Mouse (Mus musculus) skeletal muscle tissue, postnatal 0 days (tissue): Measurements from ENCODE around the gene Lipe. TPM values are rescaled to one million over a fixed set of nuclear protein-coding genes. Genes with fewer than 3 reads are reported as not detected.

ENCODE experiments used
- polyA plus RNA-seq: library from polyadenylated mRNA; unstranded; fragments of >200 nt; fragmentation: Nextera tagmentation; extraction: Ambion mirVana; gene quantifications from 2 replicates; pipeline ENCODE4 v1.2.1, GENCODE M21; 2015

Lipe gene
- 20.7 and 82.3 TPM in 2 replicates for polyA plus RNA-seq

GRCm38 (mm10) chr7:25398610-25399009 lies at the start of gene Lipe:
Lipe (minus strand) TSS chr7:25398710.

GRCm38 (mm10) chr7:25412833-25413441 lies 14.4 kb upstream of the Lipe start, which contains the start of gene Cxcl17:
Cxcl17 (minus strand) TSS chr7:25412886.

GRCm38 (mm10) chr7:25369058-25369749 lies 29.3 kb downstream of the Lipe start, which contains the start of gene Cnfn:
Cnfn (minus strand) TSS chr7:25369724.

Other genes starting within 250 kb of the Lipe start
- 0.42 and 0.46 TPM in 2 replicates for gene Pou2f2, start 219.0 kb downstream of the Lipe start, polyA plus RNA-seq
- gene Dedd2, start 178.1 kb downstream of the Lipe start, polyA plus RNA-seq = 6.5 and 7.9 TPM in 2 replicates
- gene Zfp526, start 177.3 kb downstream of the Lipe start, polyA plus RNA-seq = 1.4 and 1.8 TPM in 2 replicates
- 6.6 and 8.2 TPM in 2 replicates for gene Gsk3a, start 160.9 kb downstream of the Lipe start, polyA plus RNA-seq
- 5.6 and 8.0 TPM in 2 replicates for gene Erf, start 147.9 kb downstream of the Lipe start, polyA plus RNA-seq
- 14.1 and 16.4 TPM in 2 replicates for gene Cic, start 131.0 kb downstream of the Lipe start, polyA plus RNA-seq
- 36.2 and 42.4 TPM in 2 replicates for gene Pafah1b3, start 100.7 kb downstream of the Lipe start, polyA plus RNA-seq
- gene Prr19, start 97.3 kb downstream of the Lipe start, polyA plus RNA-seq = 0.10 TPM in 1 of 2 replicates, not detected in the other
- gene Tmem145, start 92.6 kb downstream of the Lipe start, polyA plus RNA-seq = not detected in 2 replicates
- 5.9 and 6.2 TPM in 2 replicates for gene Megf8, start 81.5 kb downstream of the Lipe start, polyA plus RNA-seq
- gene Cnfn, start 29.0 kb downstream of the Lipe start, polyA plus RNA-seq = 21.2 TPM in 1 of 2 replicates, not detected in the other
- gene Cxcl17, start 14.2 kb upstream of the Lipe start, polyA plus RNA-seq = not detected in 2 replicates
- gene Ceacam1, start 78.9 kb upstream of the Lipe start, polyA plus RNA-seq = 4.0 and 4.1 TPM in 2 replicates
- gene Ceacam2, start 141.1 kb upstream of the Lipe start, polyA plus RNA-seq = not detected in 2 replicates
- gene Erich4, start 217.2 kb upstream of the Lipe start, polyA plus RNA-seq = not detected in 2 replicates
- gene Dmac2, start 220.7 kb upstream of the Lipe start, polyA plus RNA-seq = 28.5 and 29.4 TPM in 2 replicates
- gene B3gnt8, start 227.9 kb upstream of the Lipe start, polyA plus RNA-seq = 3.1 and 3.4 TPM in 2 replicates